Mouse (Mus musculus) neural tube, embryonic 11.5 days (tissue): ENCODE measurements around the gene Rfxank. TPM values are rescaled to one million over a fixed set of nuclear protein-coding genes. Genes with fewer than 3 reads are reported as not detected.

Source experiments
- ATAC-seq: fragments of 200-750 bp; cut with Nextera tagmentation; 2 replicates; pipeline ENCODE4 v1.8.0; 2017; ENCODE audit warnings: moderate number of reproducible peaks, mild to moderate bottlenecking, moderate TSS enrichment, moderate library complexity; ENCODE audit not compliant: insufficient read depth, low FRiP score, low TSS enrichment
- DNase-seq: peaks from one replicate; pipeline ENCODE4 v3.0.0-alpha.2; 2015; ENCODE audit warnings: low spot score
- H3K27ac ChIP-seq: fragments of 300-500 bp; sonication (generic); 2 replicates; pipeline ENCODE4 v1.5.1; 2014; ENCODE audit warnings: low read depth, mild to moderate bottlenecking, low read length
- H3K27me3 ChIP-seq: fragments of 300-500 bp; sonication (generic); 2 replicates; pipeline ENCODE4 v1.6.1; 2014; ENCODE audit warnings: mild to moderate bottlenecking, low read length, mixed read lengths; ENCODE audit not compliant: control insufficient read depth, insufficient read depth
- H3K36me3 ChIP-seq: fragments of 300-500 bp; sonication (generic); 2 replicates; pipeline ENCODE4 v1.6.1; 2014; ENCODE audit warnings: mild to moderate bottlenecking, low read length, moderate library complexity, mixed read lengths; ENCODE audit not compliant: control insufficient read depth, insufficient read depth
- H3K4me1 ChIP-seq: fragments of 300-500 bp; sonication (generic); 2 replicates; pipeline ENCODE4 v1.6.1; 2014; ENCODE audit warnings: low read length, mixed read lengths; ENCODE audit not compliant: control insufficient read depth, insufficient read depth
- H3K4me2 ChIP-seq: fragments of 300-500 bp; sonication (generic); 2 replicates; pipeline ENCODE4 v1.6.1; 2014; ENCODE audit warnings: low read depth, mild to moderate bottlenecking, moderate library complexity
- H3K4me3 ChIP-seq: fragments of 300-500 bp; sonication (generic); 2 replicates; pipeline ENCODE4 v1.5.1; 2014; ENCODE audit warnings: low read depth, low read length
- H3K9ac ChIP-seq: fragments of 300-500 bp; sonication (generic); 2 replicates; pipeline ENCODE4 v1.6.1; 2014; ENCODE audit warnings: mild to moderate bottlenecking, low read length
- H3K9me3 ChIP-seq: fragments of 300-500 bp; sonication (generic); 2 replicates; pipeline ENCODE4 v1.6.1; 2016; ENCODE audit warnings: low read length; ENCODE audit not compliant: control insufficient read depth
- WGBS: fragments of 180-500 bp; shearing (Covaris S2); extraction: QIAGEN DNeasy Blood & Tissue Kit; methylation state at CpG from one replicate; pipeline ENCODE4 v1.1.7; 2014; 5-methylcytosine and 5-hydroxymethylcytosine counted together
- polyA plus RNA-seq: library from polyadenylated mRNA; unstranded; fragments of >200 nt; fragmentation: Nextera tagmentation; extraction: Ambion mirVana; gene quantifications from 2 replicates; pipeline ENCODE4 v1.2.1, GENCODE M21; 2014

Gene Rfxank
- polyA plus RNA-seq, 1 experiment from 2014 or later: 13.3 TPM

DNA sequence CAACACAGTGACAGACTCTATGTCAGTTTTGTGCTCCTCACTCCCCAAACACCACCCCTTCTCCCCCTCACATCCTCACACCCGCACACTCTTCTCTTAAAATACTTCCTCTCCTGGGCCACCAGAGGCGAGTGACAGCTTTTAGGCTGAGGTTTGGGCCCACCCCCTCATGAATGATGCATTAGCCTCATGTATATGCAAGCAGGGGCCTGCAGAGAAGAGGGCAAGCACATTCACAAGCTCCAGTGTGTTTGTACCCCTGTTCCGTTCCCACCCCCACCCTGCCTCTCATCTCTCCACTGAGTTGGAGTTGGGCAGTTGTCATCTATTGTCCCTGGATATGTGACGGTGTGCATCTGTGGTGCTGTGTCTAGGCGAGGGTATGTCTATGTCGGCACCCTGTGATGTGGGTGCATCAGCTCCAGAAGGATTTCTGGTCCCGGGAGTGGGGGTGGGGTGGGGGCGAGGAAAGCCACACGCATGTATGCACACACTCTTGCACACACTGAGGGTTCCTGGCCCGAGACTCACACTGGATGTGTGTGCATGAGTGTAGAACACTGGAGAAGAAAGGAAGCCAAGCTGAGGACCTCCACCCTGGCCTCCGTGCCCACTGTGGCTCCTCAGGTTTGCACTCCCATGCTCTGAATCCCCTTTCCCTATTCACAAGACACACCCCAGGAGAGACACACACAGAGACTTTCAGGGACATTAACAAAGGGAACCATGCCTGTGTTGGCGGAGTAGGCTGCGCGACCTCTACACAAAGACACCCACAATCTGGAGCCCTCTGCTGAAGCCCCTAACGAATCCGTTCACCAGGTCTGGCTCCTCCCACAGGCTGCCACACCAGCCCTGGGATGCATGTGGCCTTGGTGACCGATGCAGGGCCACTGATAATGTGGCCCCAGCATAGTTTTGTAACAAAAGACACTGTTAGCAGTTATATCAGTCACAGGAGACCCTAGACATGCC lies 19.9 kb downstream of the Rfxank start:
- DNase-seq (peak; percentile 84), ATAC-seq (peak; percentile 90)
- H3K9ac ChIP-seq: peak overlapping the region; percentile 64
- H3K4me3 ChIP-seq: peak overlapping the region; percentile 38
- peaks cover 3% of the 10 kb centered on the region; the same call in 1 of the 2 replicates for H3K4me1 ChIP-seq
- H3K4me2 ChIP-seq: peak overlapping the region; percentile 73
- no peaks in the 10 kb centered on the region; the same call in 1 of the 2 replicates for H3K36me3 ChIP-seq
- no peaks in the 10 kb centered on the region for H3K9me3 ChIP-seq
- peaks cover 20% of the 10 kb centered on the region for H3K27me3 ChIP-seq
- WGBS: 9% methylated on average over 17 of the region's 17 CpGs
- H3K27ac ChIP-seq: peak overlapping the region; percentile 92

DNA sequence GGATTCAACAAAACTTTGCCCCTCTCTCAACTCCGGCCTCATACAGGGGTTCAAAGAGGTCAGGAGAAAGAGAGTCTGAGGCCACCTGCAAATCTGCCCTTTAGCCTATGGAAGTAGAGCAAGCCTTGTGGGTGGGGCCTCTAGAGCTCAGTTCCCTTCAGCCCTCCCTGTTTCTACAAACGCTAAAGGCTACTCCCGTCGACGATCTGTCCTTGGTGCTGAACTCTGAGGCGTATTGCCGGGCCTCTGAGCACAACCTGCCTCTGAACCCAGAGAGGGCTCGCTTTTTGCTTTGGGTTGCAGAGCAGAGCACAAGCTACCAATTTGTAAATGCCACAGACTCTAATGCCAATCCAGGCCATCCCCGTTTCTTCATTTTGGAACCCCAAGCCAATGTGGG lies 21.3 kb downstream of the Rfxank start:
- no peaks in the 10 kb centered on the region; the same call in 1 of the 2 replicates for H3K36me3 ChIP-seq
- no peak overlapping the region for H3K9ac ChIP-seq

DNA sequence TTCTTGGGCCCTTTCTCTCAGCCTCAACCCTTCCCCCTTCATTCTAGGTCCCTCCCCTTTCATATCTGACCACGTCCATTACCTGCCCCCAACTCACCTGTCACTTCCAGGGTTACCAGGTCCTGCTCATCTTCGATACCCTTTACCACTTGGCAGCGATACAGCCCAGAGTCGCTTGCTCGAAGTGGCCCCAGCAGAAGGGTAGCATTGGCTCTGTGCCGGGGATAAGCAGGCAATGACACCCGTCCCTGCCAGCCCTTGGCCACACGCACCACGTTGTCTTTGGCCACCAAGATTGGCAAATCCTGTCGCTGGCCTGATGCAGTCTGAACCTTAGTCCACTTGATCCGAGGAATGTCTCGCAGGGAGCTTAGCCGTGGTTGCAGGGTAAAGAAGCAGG lies 24.1 kb downstream of the Rfxank start:
- ATAC-seq (no peak), DNase-seq (no peak)
- H3K9me3 ChIP-seq: no peaks in the 10 kb centered on the region
- peaks cover 60% of the 10 kb centered on the region for H3K27me3 ChIP-seq
- H3K4me2 ChIP-seq: no peak overlapping the region
- H3K4me3 ChIP-seq: no peak overlapping the region
- peaks cover 2% of the 10 kb centered on the region; the same call in 1 of the 2 replicates for H3K36me3 ChIP-seq
- H3K4me1 ChIP-seq: peaks cover 6% of the 10 kb centered on the region; the same call in 1 of the 2 replicates
- H3K27ac ChIP-seq: no peak overlapping the region
- 72% methylated on average over 13 of the region's 13 CpGs for WGBS
- no peak overlapping the region for H3K9ac ChIP-seq

More for the DNA sequence above, 21.3 kb downstream of the Rfxank start:
- H3K4me2 ChIP-seq: no peak overlapping the region
- WGBS: 8% methylated on average over 9 of the region's 9 CpGs
- ATAC-seq (no peak), DNase-seq (peak; percentile 46)
- no peak overlapping the region for H3K27ac ChIP-seq
- peaks cover 34% of the 10 kb centered on the region for H3K27me3 ChIP-seq
- no peak overlapping the region for H3K4me3 ChIP-seq
- H3K9me3 ChIP-seq: no peaks in the 10 kb centered on the region
- peaks cover 3% of the 10 kb centered on the region; the same call in 1 of the 2 replicates for H3K4me1 ChIP-seq

DNA sequence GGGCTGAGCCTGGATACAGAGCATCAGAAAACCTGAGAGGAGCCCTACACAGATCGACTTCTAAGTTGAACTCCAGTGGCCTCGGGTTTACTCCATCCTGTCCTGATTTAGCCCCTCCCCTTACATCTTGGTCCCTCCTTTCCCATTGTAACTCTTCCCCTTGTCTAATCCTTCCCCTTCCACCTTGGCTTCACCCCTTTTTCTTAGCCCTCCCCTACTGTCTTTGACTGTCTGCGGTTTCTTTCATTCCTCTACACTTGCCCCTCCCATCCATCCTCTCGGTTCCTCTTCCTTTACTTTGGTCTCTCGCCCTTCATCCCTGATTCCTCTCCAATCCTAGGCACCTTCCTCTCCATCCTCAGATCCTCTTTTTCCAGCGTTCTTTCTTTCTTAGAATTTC lies 24.5 kb downstream of the Rfxank start:
- Histone ChIP-seq H3K36me3 (peaks cover 2% of the 10 kb centered on the region; the same call in 1 of the 2 replicates), H3K4me1 (peaks cover 6% of the 10 kb centered on the region; the same call in 1 of the 2 replicates), H3K27me3 (peaks cover 61% of the 10 kb centered on the region), H3K9me3 (no peaks in the 10 kb centered on the region), H3K4me2 (no peak overlapping the region), H3K9ac (no peak overlapping the region), H3K4me3 (no peak overlapping the region), H3K27ac (no peak overlapping the region)
- no peak for DNase-seq
- no peak for ATAC-seq
- 25% methylated on average over 6 of the region's 6 CpGs for WGBS

DNA sequence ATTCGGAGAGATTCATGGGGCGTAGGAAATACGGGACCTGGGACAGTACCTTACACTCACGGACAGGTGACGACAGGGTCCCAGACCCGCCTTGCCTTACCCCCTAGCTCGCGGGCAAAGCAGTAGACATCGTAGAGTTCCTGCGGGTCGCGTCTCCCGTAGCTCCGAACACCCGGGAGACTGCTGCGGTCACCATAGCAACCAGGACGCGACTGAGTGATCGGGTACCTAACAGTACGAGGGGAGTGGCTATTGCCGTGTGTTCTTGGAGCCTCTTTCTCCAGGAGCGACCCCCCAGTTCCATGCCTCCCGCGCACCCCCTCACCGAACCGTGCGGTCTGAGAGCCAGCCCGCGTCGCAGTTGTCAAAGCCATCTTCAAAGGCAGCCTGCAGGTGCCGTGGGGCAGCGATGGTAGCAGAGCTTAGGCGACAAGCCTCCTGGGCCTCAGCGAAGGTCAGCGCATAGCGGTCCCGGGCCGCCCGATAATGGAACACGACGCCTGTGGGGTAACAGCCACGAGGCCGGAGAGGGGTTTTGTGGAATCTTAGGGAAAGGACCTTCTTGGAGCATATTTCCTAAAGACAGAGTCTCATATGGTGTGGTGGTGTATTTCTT lies 26.4 kb downstream of the Rfxank start:
- Histone ChIP-seq H3K4me2 (no peak overlapping the region), H3K36me3 (peaks cover 4% of the 10 kb centered on the region; the same call in 1 of the 2 replicates), H3K9me3 (no peaks in the 10 kb centered on the region), H3K27me3 (peaks cover 60% of the 10 kb centered on the region), H3K4me1 (peaks cover 2% of the 10 kb centered on the region; the same call in 1 of the 2 replicates), H3K4me3 (no peak overlapping the region), H3K9ac (no peak overlapping the region), H3K27ac (no peak overlapping the region)
- WGBS: 6% methylated on average over 43 of the region's 43 CpGs
- DNase-seq (peak; percentile 38), ATAC-seq (no peak)

DNA sequence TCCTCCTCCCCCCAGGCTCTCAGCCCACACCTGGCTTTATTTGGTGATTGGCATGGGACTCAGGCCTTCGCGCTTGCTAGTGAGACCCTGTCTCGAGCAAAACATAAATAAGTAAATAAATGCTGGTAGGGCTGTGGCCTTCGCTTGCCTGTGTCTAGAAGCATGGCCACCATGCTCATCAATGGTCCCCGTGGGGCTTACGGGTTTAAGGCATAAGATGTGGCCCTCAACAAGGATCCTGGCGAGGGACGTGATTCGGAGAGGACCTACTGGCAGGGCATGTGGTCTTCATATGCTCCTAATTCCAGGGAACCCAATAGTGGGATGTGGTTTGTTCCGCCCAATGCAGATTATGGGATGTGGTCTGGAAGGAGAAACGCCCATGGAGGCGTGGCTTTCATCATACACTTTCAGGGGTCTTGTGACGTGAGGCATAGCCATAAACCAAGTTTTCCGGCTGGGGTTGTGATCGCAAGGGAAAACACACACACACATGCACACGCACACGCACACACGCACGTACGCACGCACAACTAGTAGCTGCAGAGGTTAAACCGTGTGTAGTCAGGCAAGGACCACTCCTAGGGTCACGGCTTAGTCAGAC lies 27.7 kb downstream of the Rfxank start:
- Histone ChIP-seq H3K27me3 (peaks cover 60% of the 10 kb centered on the region), H3K4me2 (no peak overlapping the region), H3K36me3 (peaks cover 4% of the 10 kb centered on the region; the same call in 1 of the 2 replicates), H3K9ac (no peak overlapping the region), H3K9me3 (no peaks in the 10 kb centered on the region), H3K4me3 (no peak overlapping the region), H3K27ac (no peak overlapping the region), H3K4me1 (peaks cover 2% of the 10 kb centered on the region; the same call in 1 of the 2 replicates)
- ATAC-seq (peak; percentile 26; the same call in 1 of the 2 replicates), DNase-seq (no peak)
- WGBS: 48% methylated on average over 23 of the region's 23 CpGs

DNA sequence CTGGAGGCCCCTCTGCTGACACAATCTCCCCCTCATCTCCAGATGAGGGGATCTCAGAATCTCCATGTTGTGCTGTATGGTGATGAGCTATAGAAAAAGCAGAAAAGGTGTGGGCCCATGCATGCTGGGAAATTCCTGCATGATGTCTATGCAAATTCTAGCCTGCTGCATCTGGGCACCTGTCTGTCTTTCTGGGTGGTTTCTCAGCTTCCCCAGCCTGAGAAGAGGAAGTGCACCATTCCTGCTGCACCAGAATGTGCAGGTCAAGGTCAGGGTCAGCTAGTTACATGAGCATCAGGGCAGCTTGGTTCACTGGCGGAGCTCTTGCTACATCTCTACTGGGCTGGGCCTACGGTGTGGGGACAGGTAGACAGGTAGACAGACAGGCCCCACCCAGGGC lies 28.5 kb downstream of the Rfxank start:
- Histone ChIP-seq H3K27me3 (peaks cover 59% of the 10 kb centered on the region), H3K9me3 (no peaks in the 10 kb centered on the region), H3K4me1 (peaks cover 2% of the 10 kb centered on the region; the same call in 1 of the 2 replicates), H3K36me3 (peaks cover 4% of the 10 kb centered on the region; the same call in 1 of the 2 replicates), H3K9ac (no peak overlapping the region), H3K4me3 (no peak overlapping the region), H3K4me2 (no peak overlapping the region), H3K27ac (no peak overlapping the region)
- ATAC-seq (no peak), DNase-seq (no peak)
- WGBS: 82% methylated on average over 2 of the region's 2 CpGs

DNA sequence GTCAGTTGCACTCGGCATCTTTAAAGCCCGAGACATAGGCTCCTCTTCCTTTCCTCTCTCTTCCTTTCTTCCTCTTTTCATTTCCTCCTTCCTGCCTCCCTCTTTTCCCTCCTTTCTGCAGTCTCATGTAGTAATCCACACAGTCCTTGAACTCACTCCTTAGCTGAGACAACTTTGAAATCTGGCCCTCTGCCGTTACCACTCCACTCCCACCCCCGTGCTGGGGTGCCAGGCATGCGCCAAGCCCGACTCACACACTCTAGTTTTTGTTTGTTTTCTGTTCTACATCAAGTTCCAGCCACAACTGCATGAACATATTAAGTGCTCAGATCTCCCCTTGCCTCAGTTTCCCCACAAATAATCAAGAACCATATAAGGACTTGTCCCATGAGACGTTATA lies 34.0 kb downstream of the Rfxank start:
- peaks cover 2% of the 10 kb centered on the region; the same call in 1 of the 2 replicates for H3K36me3 ChIP-seq
- no peak overlapping the region for H3K27ac ChIP-seq
- ATAC-seq (no peak), DNase-seq (no peak)
- no peak overlapping the region for H3K4me2 ChIP-seq
- H3K4me1 ChIP-seq: no peaks in the 10 kb centered on the region
- H3K9ac ChIP-seq: no peak overlapping the region
- peaks cover 5% of the 10 kb centered on the region; the same call in 1 of the 2 replicates for H3K27me3 ChIP-seq
- WGBS: 83% methylated on average over 7 of the region's 7 CpGs
- H3K4me3 ChIP-seq: no peak overlapping the region
- H3K9me3 ChIP-seq: no peaks in the 10 kb centered on the region
